Mouse (Mus musculus): ENCODE data around the gene Cachd1.

DNA sequence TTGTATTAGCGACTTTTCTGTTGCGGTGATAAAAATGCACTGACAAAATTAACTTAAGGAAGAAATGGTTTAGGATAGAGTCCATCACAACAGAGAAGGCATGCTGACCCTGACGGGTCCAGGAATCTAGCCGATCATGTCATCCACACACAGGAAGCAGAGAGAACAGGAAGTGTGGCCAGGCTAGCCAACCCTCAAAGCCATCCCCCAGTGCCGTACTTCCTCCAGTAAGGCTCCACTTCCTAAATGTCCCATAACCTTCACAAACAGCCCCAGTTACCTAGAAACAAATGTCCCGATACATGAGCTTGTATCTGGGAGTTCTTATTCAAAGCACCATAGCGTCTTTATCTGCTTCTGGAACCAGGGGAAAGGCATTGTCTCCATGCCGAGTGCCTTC, 32.9 kb upstream of the Cachd1 start:
- TF ChIP-seq POLR2A (IDR thresholded peaks at IDR 0.05; ENCODE audit: insufficient read depth, low read length) (no peak), CTCF (IDR thresholded peaks at IDR 0.05; ENCODE audit: low read depth, low read length) (no peak), EP300 (IDR thresholded peaks at IDR 0.05; ENCODE audit: insufficient read depth, low read depth, low read length) (no peak)
